Mouse (Mus musculus): Measurements from ENCODE around the gene Nphs2. TPM values are rescaled to one million over a fixed set of nuclear protein-coding genes. Genes with fewer than 3 reads are reported as not detected.

Gene Nphs2
- not detected for polyA plus RNA-seq (2014; fragmentation: Illumina TruSeq; extraction: RNeasy Lipid Tissue Mini Kit (QIAGEN cat#74804); ENCODE audit: low read depth, low replicate concordance)

GRCm38 (mm10) chr1:156310630-156311029, at the start of gene Nphs2:
Gene Nphs2, plus strand, starts transcription at chr1:156310727.

GRCm38 (mm10) chr1:156302911-156303749, 7.4 kb upstream of the Nphs2 start, which contains the start of gene Tdrd5:
Gene Tdrd5, minus strand, starts transcription at chr1:156303664.

GRCm38 (mm10) chr1:156365740-156366139, 55.2 kb downstream of the Nphs2 start, which contains the start of gene Gm2000:
Gene Gm2000, plus strand, starts transcription at chr1:156366040.

Other genes with a start within 250 kb of the Nphs2 start
- 4.6 TPM for gene Fam163a, start 105.7 kb upstream of the Nphs2 start, polyA plus RNA-seq (2014; fragmentation: Illumina TruSeq; extraction: RNeasy Lipid Tissue Mini Kit (QIAGEN cat#74804); ENCODE audit: low read depth, low replicate concordance)
- not detected for gene Tdrd5, start 7.1 kb upstream of the Nphs2 start, polyA plus RNA-seq (2014; fragmentation: Illumina TruSeq; extraction: RNeasy Lipid Tissue Mini Kit (QIAGEN cat#74804); ENCODE audit: low read depth, low replicate concordance)
- 8.3 TPM for gene Gm2000, start 55.3 kb downstream of the Nphs2 start, polyA plus RNA-seq (2014; fragmentation: Illumina TruSeq; extraction: RNeasy Lipid Tissue Mini Kit (QIAGEN cat#74804); ENCODE audit: low read depth, low replicate concordance)
- gene Axdnd1, start 110.4 kb downstream of the Nphs2 start, polyA plus RNA-seq (2014; fragmentation: Illumina TruSeq; extraction: RNeasy Lipid Tissue Mini Kit (QIAGEN cat#74804); ENCODE audit: low read depth, low replicate concordance) = 4.5 TPM
- gene Soat1, start 163.6 kb downstream of the Nphs2 start, polyA plus RNA-seq (2014; fragmentation: Illumina TruSeq; extraction: RNeasy Lipid Tissue Mini Kit (QIAGEN cat#74804); ENCODE audit: low read depth, low replicate concordance) = 605 TPM
- gene Gm10031, start 213.3 kb downstream of the Nphs2 start, polyA plus RNA-seq (2014; fragmentation: Illumina TruSeq; extraction: RNeasy Lipid Tissue Mini Kit (QIAGEN cat#74804); ENCODE audit: low read depth, low replicate concordance) = 4.5 TPM
- gene Abl2, start 248.1 kb downstream of the Nphs2 start, polyA plus RNA-seq (2014; fragmentation: Illumina TruSeq; extraction: RNeasy Lipid Tissue Mini Kit (QIAGEN cat#74804); ENCODE audit: low read depth, low replicate concordance) = 10.3 TPM